Mouse (Mus musculus): ENCODE results near the gene Odf3l1. TPM values are rescaled to one million over a fixed set of nuclear protein-coding genes. Genes with fewer than 3 reads are reported as not detected.

Gene Odf3l1
- polyA plus RNA-seq, 1 experiment from 2014 or later = 1.4 TPM

GRCm38 (mm10) chr9:56843679-56844188 is 20.7 kb downstream of the Odf3l1 start:
- Histone ChIP-seq H3K27me3 (replicated peaks) (no peaks in the 10 kb centered on the region), H3K9me3 (no peaks in the 10 kb centered on the region), H3K4me1 (peaks cover 15% of the 10 kb centered on the region; the same call in 1 of the 2 replicates), H3K4me2 (peak overlapping the region; percentile 25; the same call in 1 of the 2 replicates), H3K4me3 (replicated peaks) (no peak overlapping the region), H3K27ac (peak overlapping the region; percentile 28; the same call in 1 of the 2 replicates), H3K36me3 (no peaks in the 10 kb centered on the region), H3K9ac (no peak overlapping the region)
- WGBS = 27% methylated on average over 7 of the region's 7 CpGs
- ATAC-seq (ENCODE audit: insufficient read depth, low FRiP score, low read depth) = no peak

DNA sequence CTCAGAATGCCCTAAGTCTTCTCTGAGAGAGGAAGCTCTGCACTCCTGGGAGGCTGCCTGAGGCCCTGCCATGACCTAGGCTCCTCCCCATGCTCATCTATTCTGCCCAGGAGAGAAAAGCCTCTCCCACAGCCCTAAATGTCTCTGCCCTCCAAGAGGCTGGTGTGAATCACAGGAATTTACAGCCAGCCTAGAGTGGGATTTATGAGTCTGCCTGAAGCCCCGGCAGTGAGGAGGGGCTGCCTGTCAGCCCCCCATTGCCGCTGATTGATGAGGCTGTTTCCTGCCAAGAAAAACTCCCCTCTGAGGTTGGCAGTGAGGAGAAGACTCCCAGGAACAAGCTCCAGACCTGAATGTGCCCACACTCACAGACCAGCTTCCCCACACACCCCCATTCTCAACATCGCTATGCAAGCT is 22.2 kb downstream of the Odf3l1 start:
- Histone ChIP-seq H3K9me3 (no peaks in the 10 kb centered on the region), H3K4me1 (peaks cover 15% of the 10 kb centered on the region; the same call in 1 of the 2 replicates), H3K36me3 (no peaks in the 10 kb centered on the region), H3K4me2 (no peak overlapping the region), H3K9ac (no peak overlapping the region), H3K4me3 (replicated peaks) (no peak overlapping the region), H3K27ac (no peak overlapping the region), H3K27me3 (replicated peaks) (no peaks in the 10 kb centered on the region)
- ATAC-seq (ENCODE audit: insufficient read depth, low FRiP score, low read depth) = peak; percentile 21; the same call in 1 of the 2 replicates
- 24% methylated on average over 3 of the region's 3 CpGs for WGBS

DNA sequence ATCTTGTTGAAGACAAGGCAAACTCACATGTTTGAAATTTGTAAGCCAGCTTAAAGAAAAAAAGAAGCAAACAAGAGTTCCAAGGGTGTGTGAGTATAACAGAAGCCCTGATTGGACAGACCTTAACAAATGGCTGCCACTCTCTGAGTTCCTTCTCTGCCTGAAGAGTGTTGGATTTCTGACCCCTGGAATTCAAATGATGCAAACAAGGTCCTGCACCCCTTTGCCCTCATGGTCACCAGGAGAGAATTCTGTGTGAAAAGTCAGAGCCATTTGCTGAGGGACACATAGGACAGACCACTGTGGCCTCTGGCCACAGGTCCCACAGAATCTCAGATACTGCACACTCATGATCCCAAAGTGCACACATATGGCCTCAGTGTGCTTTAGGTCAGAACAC is 22.6 kb downstream of the Odf3l1 start:
- no peaks in the 10 kb centered on the region for H3K9me3 ChIP-seq
- H3K4me2 ChIP-seq = no peak overlapping the region
- H3K4me1 ChIP-seq = peaks cover 15% of the 10 kb centered on the region; the same call in 1 of the 2 replicates
- H3K9ac ChIP-seq = no peak overlapping the region
- H3K4me3 ChIP-seq (replicated peaks) = no peak overlapping the region
- H3K27ac ChIP-seq = no peak overlapping the region
- H3K36me3 ChIP-seq = no peaks in the 10 kb centered on the region
- H3K27me3 ChIP-seq (replicated peaks) = no peaks in the 10 kb centered on the region
- no peak for ATAC-seq (ENCODE audit: insufficient read depth, low FRiP score, low read depth)

- 84% methylated on average over 5 of the region's 5 CpGs for WGBS
- Histone ChIP-seq H3K36me3 (no peaks in the 10 kb centered on the region), H3K9ac (no peak overlapping the region), H3K4me1 (peaks cover 15% of the 10 kb centered on the region; the same call in 1 of the 2 replicates), H3K4me2 (no peak overlapping the region), H3K9me3 (no peaks in the 10 kb centered on the region), H3K4me3 (replicated peaks) (no peak overlapping the region), H3K27ac (no peak overlapping the region), H3K27me3 (replicated peaks) (no peaks in the 10 kb centered on the region)
- no peak for ATAC-seq (ENCODE audit: insufficient read depth, low FRiP score, low read depth)
Measured at GRCm38 (mm10) chr9:56840721-56841120, 23.8 kb downstream of the Odf3l1 start.

DNA sequence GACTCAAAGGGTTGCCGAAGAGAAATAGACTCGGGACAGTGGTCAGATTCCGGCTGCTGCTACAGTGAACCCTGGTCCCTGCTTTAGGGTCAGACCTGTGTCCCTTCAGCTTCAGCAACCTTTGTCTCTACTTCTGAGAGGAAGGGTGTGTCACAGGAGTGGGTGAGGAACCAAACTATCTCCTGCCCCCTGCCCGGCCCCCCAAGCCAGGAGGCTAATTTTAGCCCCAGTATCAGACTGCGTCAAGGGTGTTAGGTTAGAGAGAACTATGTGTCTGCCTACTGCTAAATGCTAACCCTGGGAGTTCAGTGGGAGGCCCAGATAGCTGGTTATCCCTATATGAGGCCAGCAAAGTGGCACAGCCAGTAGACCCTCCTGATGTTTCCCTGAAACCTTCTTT is 29.3 kb downstream of the Odf3l1 start:
- H3K9ac ChIP-seq = no peak overlapping the region
- 0 out of 2 replicates have a peak, but pooled peaks cover 4% of the 10 kb centered on the region for H3K4me1 ChIP-seq
- H3K27me3 ChIP-seq (replicated peaks) = no peaks in the 10 kb centered on the region
- no peak overlapping the region for H3K4me3 ChIP-seq (replicated peaks)
- no peak overlapping the region for H3K27ac ChIP-seq
- H3K9me3 ChIP-seq = no peaks in the 10 kb centered on the region
- no peaks in the 10 kb centered on the region for H3K36me3 ChIP-seq
- 72% methylated on average over 5 of the region's 5 CpGs for WGBS
- ATAC-seq (ENCODE audit: insufficient read depth, low FRiP score, low read depth) = no peak
- no peak overlapping the region for H3K4me2 ChIP-seq

DNA sequence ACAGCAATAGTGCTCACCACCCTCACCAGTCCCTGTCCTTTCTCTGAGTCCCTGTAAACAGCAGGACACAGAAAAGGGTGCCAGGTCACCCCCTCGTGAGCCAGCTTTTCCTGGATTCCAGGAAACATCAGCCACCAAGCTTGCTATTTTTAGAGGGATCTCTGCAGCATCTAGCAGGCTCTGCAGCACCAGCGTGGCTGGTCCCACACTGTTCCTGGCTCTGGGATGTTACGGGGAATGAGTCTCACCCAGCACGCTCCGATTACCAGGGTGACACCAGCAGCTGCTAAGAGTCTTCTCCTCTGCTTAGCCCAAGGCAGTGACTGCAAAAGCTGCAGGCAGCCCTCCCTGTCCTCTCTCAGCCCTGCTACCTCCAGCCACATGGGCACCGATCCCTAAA is 31.6 kb downstream of the Odf3l1 start:
- Histone ChIP-seq H3K27ac (no peak overlapping the region), H3K9me3 (no peaks in the 10 kb centered on the region), H3K36me3 (no peaks in the 10 kb centered on the region), H3K9ac (no peak overlapping the region), H3K4me1 (0 out of 2 replicates have a peak, but pooled peaks cover 4% of the 10 kb centered on the region), H3K4me2 (no peak overlapping the region), H3K27me3 (replicated peaks) (no peaks in the 10 kb centered on the region), H3K4me3 (replicated peaks) (no peak overlapping the region)
- WGBS = 39% methylated on average over 6 of the region's 6 CpGs
- ATAC-seq (ENCODE audit: insufficient read depth, low FRiP score, low read depth) = no peak

DNA sequence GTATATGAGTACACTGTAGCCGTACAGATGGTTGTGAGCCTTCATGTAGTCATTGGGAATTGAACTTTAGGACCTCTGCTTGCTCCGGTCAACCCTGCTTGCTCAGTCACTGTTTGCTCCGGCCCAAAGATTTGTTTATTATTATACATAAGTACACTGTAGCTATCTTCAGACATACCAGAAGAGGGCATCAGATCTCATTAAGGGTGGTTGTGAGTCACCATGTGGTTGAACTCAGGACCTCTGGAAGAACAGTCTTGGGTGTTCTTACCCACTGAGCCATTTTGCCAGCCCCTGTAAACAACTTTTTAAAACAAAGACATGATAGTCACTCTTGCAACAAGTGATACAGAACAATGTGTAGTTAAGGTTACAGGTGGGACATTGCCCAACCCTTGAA is 32.6 kb downstream of the Odf3l1 start:
- Histone ChIP-seq H3K36me3 (no peaks in the 10 kb centered on the region), H3K27ac (no peak overlapping the region), H3K4me3 (replicated peaks) (no peak overlapping the region), H3K9me3 (no peaks in the 10 kb centered on the region), H3K4me2 (no peak overlapping the region), H3K4me1 (0 out of 2 replicates have a peak, but pooled peaks cover 4% of the 10 kb centered on the region), H3K27me3 (replicated peaks) (no peaks in the 10 kb centered on the region), H3K9ac (no peak overlapping the region)
- 78% methylated on average over 3 of the region's 3 CpGs for WGBS
- no peak for ATAC-seq (ENCODE audit: insufficient read depth, low FRiP score, low read depth)

DNA sequence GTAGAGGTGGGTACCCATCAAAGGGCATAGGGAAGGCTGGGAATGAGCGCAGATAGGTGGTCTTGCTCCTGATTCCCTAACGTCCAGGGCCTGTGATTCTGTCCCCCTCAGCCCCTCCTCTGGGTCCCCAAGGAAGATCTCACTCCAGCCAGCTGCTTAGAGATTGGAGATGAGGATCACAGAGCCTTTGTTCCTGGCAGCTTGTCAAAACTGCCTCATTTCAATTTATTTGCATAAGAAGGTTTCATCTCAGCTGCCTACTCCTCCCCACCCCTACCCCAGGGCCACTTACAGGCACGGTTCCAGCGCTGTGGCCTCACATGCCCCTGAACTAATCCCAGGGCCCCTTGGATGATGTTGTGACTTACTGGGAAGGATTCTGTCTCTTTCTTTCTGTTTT is 34.3 kb downstream of the Odf3l1 start:
- 36% methylated on average over 4 of the region's 4 CpGs for WGBS
- Histone ChIP-seq H3K36me3 (no peaks in the 10 kb centered on the region), H3K4me2 (no peak overlapping the region), H3K27me3 (replicated peaks) (no peaks in the 10 kb centered on the region; the same call in 1 of the 2 replicates), H3K4me3 (replicated peaks) (no peak overlapping the region), H3K27ac (no peak overlapping the region), H3K9me3 (no peaks in the 10 kb centered on the region), H3K4me1 (peaks cover 7% of the 10 kb centered on the region; the same call in 1 of the 2 replicates), H3K9ac (no peak overlapping the region)
- ATAC-seq (ENCODE audit: insufficient read depth, low FRiP score, low read depth) = no peak

- H3K4me1 ChIP-seq = peaks cover 7% of the 10 kb centered on the region; the same call in 1 of the 2 replicates
- WGBS = 79% methylated on average over 6 of the region's 6 CpGs
Measured at GRCm38 (mm10) chr9:56828841-56829240, 35.6 kb downstream of the Odf3l1 start.

GRCm38 (mm10) chr9:56828146-56828545 is 36.3 kb downstream of the Odf3l1 start:
- H3K4me2 ChIP-seq = no peak overlapping the region
- H3K9ac ChIP-seq = no peak overlapping the region
- H3K27ac ChIP-seq = no peak overlapping the region
- no peak for ATAC-seq (ENCODE audit: insufficient read depth, low FRiP score, low read depth)
- H3K36me3 ChIP-seq = no peaks in the 10 kb centered on the region
- 36% methylated on average over 9 of the region's 9 CpGs for WGBS
- H3K4me1 ChIP-seq = peaks cover 7% of the 10 kb centered on the region; the same call in 1 of the 2 replicates
- no peaks in the 10 kb centered on the region for H3K9me3 ChIP-seq
- H3K27me3 ChIP-seq (replicated peaks) = no peaks in the 10 kb centered on the region; the same call in 1 of the 2 replicates
- H3K4me3 ChIP-seq (replicated peaks) = no peak overlapping the region

More at GRCm38 (mm10) chr9:56828841-56829240, 35.6 kb downstream of the Odf3l1 start:
- no peaks in the 10 kb centered on the region for H3K36me3 ChIP-seq
- no peaks in the 10 kb centered on the region for H3K9me3 ChIP-seq
- H3K4me3 ChIP-seq (replicated peaks) = no peak overlapping the region
- no peak overlapping the region for H3K27ac ChIP-seq
- no peak for ATAC-seq (ENCODE audit: insufficient read depth, low FRiP score, low read depth)
- H3K9ac ChIP-seq = no peak overlapping the region
- H3K27me3 ChIP-seq (replicated peaks) = no peaks in the 10 kb centered on the region; the same call in 1 of the 2 replicates
- H3K4me2 ChIP-seq = no peak overlapping the region

- no peak for ATAC-seq (ENCODE audit: insufficient read depth, low FRiP score, low read depth)
- H3K4me3 ChIP-seq (replicated peaks) = no peak overlapping the region
- 17% methylated on average over 21 of the region's 21 CpGs for WGBS
- H3K9me3 ChIP-seq = no peaks in the 10 kb centered on the region
- H3K27me3 ChIP-seq (replicated peaks) = no peaks in the 10 kb centered on the region; the same call in 1 of the 2 replicates
- H3K4me1 ChIP-seq = peaks cover 4% of the 10 kb centered on the region; the same call in 1 of the 2 replicates
- H3K36me3 ChIP-seq = no peaks in the 10 kb centered on the region
- no peak overlapping the region for H3K27ac ChIP-seq
- peak overlapping the region; percentile 27; the same call in 1 of the 2 replicates for H3K4me2 ChIP-seq
- H3K9ac ChIP-seq = no peak overlapping the region
Measured at GRCm38 (mm10) chr9:56825476-56826213, 38.8 kb downstream of the Odf3l1 start.

GRCm38 (mm10) chr9:56824900-56825299 is 39.6 kb downstream of the Odf3l1 start:
- H3K4me2 ChIP-seq = no peak overlapping the region
- ATAC-seq (ENCODE audit: insufficient read depth, low FRiP score, low read depth) = no peak
- no peaks in the 10 kb centered on the region for H3K36me3 ChIP-seq
- H3K4me1 ChIP-seq = peaks cover 4% of the 10 kb centered on the region; the same call in 1 of the 2 replicates
- 11% methylated on average over 3 of the region's 3 CpGs for WGBS
- no peak overlapping the region for H3K9ac ChIP-seq
- no peak overlapping the region for H3K4me3 ChIP-seq (replicated peaks)
- H3K27ac ChIP-seq = no peak overlapping the region
- H3K27me3 ChIP-seq (replicated peaks) = no peaks in the 10 kb centered on the region; the same call in 1 of the 2 replicates
- no peaks in the 10 kb centered on the region for H3K9me3 ChIP-seq
